Mouse (Mus musculus) retina, postnatal 7 days (tissue): ENCODE measurements around the gene Tysnd1.
A peak's percentile ranks its signal among the peaks of the same experiment; 100 is the strongest.

Experiments
- DNase-seq: peaks from one replicate; pipeline ENCODE4 v3.0.0-alpha.2; 2012; ENCODE audit warnings: low read depth, low spot score

The Tysnd1 gene

GRCm38 (mm10) chr10:61689405-61689804, 5.9 kb upstream of the Tysnd1 start:
- DNase-seq = no peak

- DNase-seq = no peak
These were observed 1.8 kb upstream of the Tysnd1 start for GRCm38 (mm10) chr10:61693563-61693962.

GRCm38 (mm10) chr10:61695703-61696559, 617 bp downstream of the Tysnd1 start:
- no peak for DNase-seq

- no peak for DNase-seq
These were observed 1.2 kb downstream of the Tysnd1 start for GRCm38 (mm10) chr10:61696560-61696823.

- DNase-seq = no peak
These were observed 1.7 kb downstream of the Tysnd1 start for GRCm38 (mm10) chr10:61697028-61697427.

GRCm38 (mm10) chr10:61704663-61705062, 9.3 kb downstream of the Tysnd1 start:
- DNase-seq = no peak

GRCm38 (mm10) chr10:61706412-61707375, 11.4 kb downstream of the Tysnd1 start:
- DNase-seq = no peak

GRCm38 (mm10) chr10:61713601-61714000, 18.3 kb downstream of the Tysnd1 start:
- DNase-seq = no peak

- DNase-seq = no peak
These were observed 18.8 kb downstream of the Tysnd1 start for GRCm38 (mm10) chr10:61714146-61714545.

- peak; percentile 52 for DNase-seq
These were observed 19.6 kb downstream of the Tysnd1 start, which contains the start of gene Aifm2 for GRCm38 (mm10) chr10:61714771-61715461. Aifm2 (plus strand) TSS chr10:61715263.

- DNase-seq = no peak
These were observed 20.1 kb downstream of the Tysnd1 start for GRCm38 (mm10) chr10:61715462-61715837.

GRCm38 (mm10) chr10:61715996-61716864, 20.9 kb downstream of the Tysnd1 start:
- no peak for DNase-seq

- DNase-seq = no peak
These were observed 22.3 kb downstream of the Tysnd1 start for GRCm38 (mm10) chr10:61717406-61718296.

GRCm38 (mm10) chr10:61720331-61720730, 25.0 kb downstream of the Tysnd1 start:
- DNase-seq = no peak

GRCm38 (mm10) chr10:61722215-61722614, 26.9 kb downstream of the Tysnd1 start:
- DNase-seq = no peak

- no peak for DNase-seq
These were observed 28.0 kb downstream of the Tysnd1 start for GRCm38 (mm10) chr10:61723271-61723670.

- DNase-seq = no peak
These were observed 33.9 kb downstream of the Tysnd1 start for GRCm38 (mm10) chr10:61729181-61729580.

- DNase-seq = no peak
These were observed 34.9 kb downstream of the Tysnd1 start for GRCm38 (mm10) chr10:61730171-61730570.

- DNase-seq = peak; percentile 52
These were observed 39.1 kb downstream of the Tysnd1 start for GRCm38 (mm10) chr10:61734377-61734776.

GRCm38 (mm10) chr10:61736671-61737078, 41.4 kb downstream of the Tysnd1 start:
- no peak for DNase-seq
